Mouse (Mus musculus) MEL (cell line): Measurements from ENCODE around the gene Zmynd11. TPM values are rescaled to one million over a fixed set of nuclear protein-coding genes. Genes with fewer than 3 reads are reported as not detected.

ENCODE experiments used
- DNase-seq: peaks from one replicate; pipeline ENCODE4 v3.0.0; 2011; ENCODE audit warnings: low read depth, low spot score
- H3K27ac ChIP-seq: 2 replicates; pipeline ENCODE4 v1.5.1; 2012; ENCODE audit warnings: low read depth, mild to moderate bottlenecking, control low read depth, low read length, moderate library complexity; ENCODE audit not compliant: control insufficient read depth
- H3K27me3 ChIP-seq, 2 experiments: fragments of 150-350 bp in 1 of 2; sonication (generic) in 1 of 2; 2 replicates each; pipeline ENCODE4 v1.6.1; 2012; ENCODE audit warnings: low read length in 2 of 2, mild to moderate bottlenecking in 2 of 2, improper control_type of control experiment in 1 of 2, moderate library complexity in 1 of 2; ENCODE audit not compliant: insufficient read depth in 2 of 2, control insufficient read depth in 1 of 2
- H3K36me3 ChIP-seq, 2 experiments: 2 replicates each; pipeline ENCODE4 v1.6.1; 2012 to 2014; ENCODE audit warnings: low read length in 2 of 2, improper control_type of control experiment in 1 of 2, inconsistent platforms in 1 of 2, mild to moderate bottlenecking in 1 of 2; ENCODE audit not compliant: insufficient read depth in 2 of 2, control insufficient read depth in 1 of 2
- H3K4me1 ChIP-seq, 2 experiments: fragments of 150-350 bp in 1 of 2; sonication (generic) in 1 of 2; 2 replicates each; pipeline ENCODE4 v1.6.1; 2012; ENCODE audit warnings: low read length in 2 of 2, improper control_type of control experiment in 1 of 2, mild to moderate bottlenecking in 1 of 2; ENCODE audit not compliant: insufficient read depth in 2 of 2, control insufficient read depth in 1 of 2
- H3K4me3 ChIP-seq, 2 experiments: fragments of 150-350 bp in 1 of 2; sonication (generic) in 1 of 2; 2 replicates each; pipeline ENCODE4 v1.5.1; 2012; ENCODE audit warnings: low read depth in 2 of 2, low read length in 2 of 2, mild to moderate bottlenecking in 2 of 2, moderate library complexity in 2 of 2, control low read depth in 1 of 2, improper control_type of control experiment in 1 of 2; ENCODE audit not compliant: control insufficient read depth in 1 of 2, insufficient read depth in 1 of 2
- H3K79me2 ChIP-seq: 2 replicates; pipeline ENCODE4 v1.6.1; 2012; ENCODE audit warnings: mild to moderate bottlenecking, low read length, moderate library complexity; ENCODE audit not compliant: control insufficient read depth, poor library complexity, insufficient read depth
- H3K9ac ChIP-seq: 2 replicates; pipeline ENCODE4 v1.6.1; 2012; ENCODE audit warnings: low read depth, mild to moderate bottlenecking, control low read depth, low read length, moderate library complexity; ENCODE audit not compliant: control insufficient read depth, poor library complexity, severe bottlenecking
- H3K9me3 ChIP-seq: fragments of 150-350 bp; sonication (generic); replicated peaks from 2 replicates; pipeline ENCODE4 v1.6.1; 2012; ENCODE audit warnings: mild to moderate bottlenecking, low read length, improper control_type of control experiment, moderate library complexity; ENCODE audit not compliant: insufficient read depth
- CTCF ChIP-seq, 3 experiments: IDR thresholded peaks in 2 of 3; conservative IDR thresholded peaks in 1 of 3; 2 replicates each; pipeline ENCODE4 v1.5.1; 2011 to 2012; ENCODE audit warnings: low read length in 3 of 3, low read depth in 2 of 3, mild to moderate bottlenecking in 2 of 3, improper control_type of control experiment in 1 of 3, inconsistent platforms in 1 of 3, mixed read lengths in 1 of 3, moderate library complexity in 1 of 3; ENCODE audit not compliant: control insufficient read depth in 1 of 3, insufficient read depth in 1 of 3, poor library complexity in 1 of 3, severe bottlenecking in 1 of 3
- E2F4 ChIP-seq: IDR thresholded peaks from 2 replicates; pipeline ENCODE4 v1.6.1; 2011; ENCODE audit warnings: low read depth, low read length, improper control_type of control experiment, borderline replicate concordance
- ELF1 ChIP-seq: IDR thresholded peaks from 2 replicates; pipeline ENCODE4 v1.6.1; 2014; ENCODE audit warnings: low read depth, mild to moderate bottlenecking, inconsistent platforms, low read length, improper control_type of control experiment, moderate library complexity
- GATA1 ChIP-seq: IDR thresholded peaks from 2 replicates; pipeline ENCODE4 v1.6.1; 2011; ENCODE audit warnings: low read depth, low read length, improper control_type of control experiment
- HCFC1 ChIP-seq: IDR thresholded peaks from 2 replicates; pipeline ENCODE4 v1.6.1; 2012; ENCODE audit warnings: low read depth, mild to moderate bottlenecking, inconsistent platforms, low read length, improper control_type of control experiment, moderate library complexity
- MAFK ChIP-seq: IDR thresholded peaks from 2 replicates; pipeline ENCODE4 v1.6.1; 2011; ENCODE audit warnings: low read depth, mild to moderate bottlenecking, low read length, improper control_type of control experiment, borderline replicate concordance
- MAX ChIP-seq: IDR thresholded peaks from 2 replicates; pipeline ENCODE4 v1.6.1; 2011; ENCODE audit warnings: low read length, improper control_type of control experiment
- MYC ChIP-seq: IDR thresholded peaks from 2 replicates; pipeline ENCODE4 v1.6.1; 2011; ENCODE audit warnings: low read depth, mild to moderate bottlenecking, low read length, improper control_type of control experiment, moderate library complexity
- NRF1 ChIP-seq: IDR thresholded peaks from 2 replicates; pipeline ENCODE4 v1.6.1; 2014; ENCODE audit warnings: low read depth, mild to moderate bottlenecking, inconsistent platforms, low read length, improper control_type of control experiment, moderate library complexity; ENCODE audit not compliant: poor library complexity, insufficient read depth, severe bottlenecking
- POLR2AphosphoS5 ChIP-seq: IDR thresholded peaks from 2 replicates; pipeline ENCODE4 v1.6.1; 2012; ENCODE audit warnings: low read depth, borderline replicate concordance, mild to moderate bottlenecking, inconsistent platforms, low read length, moderate library complexity, mixed read lengths
- RAD21 ChIP-seq: IDR thresholded peaks from 2 replicates; pipeline ENCODE4 v1.6.1; 2011; ENCODE audit warnings: mild to moderate bottlenecking, low read depth, low read length, improper control_type of control experiment
- SIN3A ChIP-seq: IDR thresholded peaks from 2 replicates; pipeline ENCODE4 v1.6.1; 2012; ENCODE audit warnings: low read length, improper control_type of control experiment, inconsistent platforms
- TAL1 ChIP-seq: IDR thresholded peaks from 2 replicates; pipeline ENCODE4 v1.6.1; 2012; ENCODE audit warnings: mild to moderate bottlenecking, inconsistent platforms, low read length, moderate library complexity, mixed read lengths
- USF1 ChIP-seq: IDR thresholded peaks from 2 replicates; pipeline ENCODE4 v1.6.1; 2014; ENCODE audit warnings: low read depth, mild to moderate bottlenecking, inconsistent platforms, low read length, improper control_type of control experiment, moderate library complexity
- ZKSCAN1 ChIP-seq: IDR thresholded peaks from 2 replicates; pipeline ENCODE4 v1.6.1; 2012; ENCODE audit warnings: low read depth, mild to moderate bottlenecking, inconsistent platforms, low read length, improper control_type of control experiment, moderate library complexity
- ZMIZ1 ChIP-seq: IDR thresholded peaks from 2 replicates; pipeline ENCODE4 v1.6.1; 2012; ENCODE audit warnings: low read depth, mild to moderate bottlenecking, inconsistent platforms, low read length, improper control_type of control experiment, moderate library complexity
- ZNF384 ChIP-seq: IDR thresholded peaks from 2 replicates; pipeline ENCODE4 v1.6.1; 2012; ENCODE audit warnings: low read depth, mild to moderate bottlenecking, inconsistent platforms, low read length, improper control_type of control experiment
- polyA plus RNA-seq, 2 experiments: library from polyadenylated mRNA; stranded (reverse) in 1 of 2; unstranded in 1 of 2; fragments of >175 nt in 1 of 2; fragments of >200 nt in 1 of 2; gene quantifications; 2 replicates each; pipeline versions ENCODE4 v1.2.1 to v1.2.4; 2012; ENCODE audit warnings: low replicate concordance in 2 of 2, low read depth in 1 of 2; ENCODE audit not compliant: insufficient read length in 2 of 2, insufficient read depth in 1 of 2, missing spikeins in 1 of 2
- total RNA-seq: library from RNA; depleted of rRNA; stranded (reverse); fragments of 300-350 nt; gene quantifications from 2 replicates; pipeline ENCODE4 v1.2.3, GENCODE M21; 2012

The Zmynd11 gene
- total and polyA plus RNA-seq, 3 experiments: 21.8 to 310 (median 33.0) TPM

DNA sequence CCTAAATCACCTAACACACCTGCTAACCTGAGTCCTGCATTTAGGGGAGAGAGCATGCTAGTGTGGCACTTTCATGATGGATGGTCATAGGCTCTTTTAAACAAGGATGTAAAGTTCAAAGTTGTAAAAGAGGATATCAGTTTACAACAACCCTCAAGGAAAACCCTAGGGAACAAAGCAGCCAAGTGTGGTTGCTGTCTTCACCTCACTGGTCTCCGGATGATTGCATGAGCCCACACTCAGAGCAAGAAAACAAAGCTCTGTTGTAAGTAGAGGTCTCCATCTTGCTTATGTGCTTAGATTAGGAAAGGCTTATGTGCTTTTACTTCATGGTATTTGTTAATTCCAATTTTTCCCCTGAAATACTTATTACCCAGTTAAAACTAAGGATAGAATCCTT, 104.4 kb downstream of the Zmynd11 start:
- no peaks in the 10 kb centered on the region for H3K79me2 ChIP-seq
- H3K4me1 ChIP-seq: peaks cover 0 to 7% of the 10 kb centered on the region in 2 experiments; a peak in 2 of 4 replicates
- H3K27me3 ChIP-seq: no peaks in the 10 kb centered on the region
- peaks cover 0 to 9% of the 10 kb centered on the region in 2 experiments; a peak in 2 of 4 replicates for H3K36me3 ChIP-seq
- H3K4me3 ChIP-seq: no peak overlapping the region
- no peak overlapping the region for H3K9ac ChIP-seq
- no peak overlapping the region for H3K27ac ChIP-seq
- TF ChIP-seq MYC (no peak), RAD21 (no peak), ZKSCAN1 (no peak), ZNF384 (no peak), CTCF (IDR thresholded peaks at IDR 0.05 in 2 of 3, conservative IDR thresholded peaks at IDR 0.05 in 1 of 3; ENCODE audit: control insufficient read depth in 1 of 3, insufficient read depth in 1 of 3, low read depth in 2 of 3, low read length in 3 of 3, poor library complexity in 1 of 3, severe bottlenecking in 1 of 3) (no peak), TAL1 (no peak), ZMIZ1 (no peak)
- DNase-seq: no peak
- H3K9me3 ChIP-seq: no peaks in the 10 kb centered on the region

GRCm38 (mm10) chr13:9656613-9657012, 108.5 kb downstream of the Zmynd11 start:
- TF ChIP-seq E2F4 (no peak), USF1 (no peak)
- Histone ChIP-seq H3K27me3 (no peaks in the 10 kb centered on the region), H3K4me1 (peaks cover 0 to 7% of the 10 kb centered on the region in 2 experiments; a peak in 2 of 4 replicates), H3K4me3 (no peak overlapping the region), H3K9ac (no peak overlapping the region), H3K9me3 (no peaks in the 10 kb centered on the region), H3K79me2 (no peaks in the 10 kb centered on the region), H3K27ac (no peak overlapping the region), H3K36me3 (peaks cover 0 to 9% of the 10 kb centered on the region in 2 experiments; a peak in 2 of 4 replicates)
- no peak for DNase-seq

DNA sequence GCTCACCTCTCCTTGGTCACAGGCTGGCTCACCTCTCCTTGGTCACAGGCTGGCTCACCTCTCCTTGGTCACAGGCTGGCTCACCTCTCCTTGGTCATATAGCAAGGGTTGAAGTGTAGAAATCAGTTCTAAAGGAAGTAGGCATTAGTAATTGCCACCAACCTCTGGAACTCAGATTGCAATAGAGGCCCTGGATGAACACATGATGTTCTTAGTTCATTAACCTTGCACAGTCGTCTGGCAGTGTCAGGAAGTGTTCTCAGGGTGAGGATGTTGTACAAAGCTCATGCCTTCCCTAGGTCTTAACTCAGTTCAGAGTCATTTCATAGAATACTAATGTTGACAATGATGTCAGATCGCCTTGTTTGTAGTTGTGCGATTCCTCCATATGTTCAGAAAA, 112.1 kb downstream of the Zmynd11 start:
- Histone ChIP-seq H3K27me3 (no peaks in the 10 kb centered on the region), H3K4me3 (no peak overlapping the region), H3K79me2 (no peaks in the 10 kb centered on the region), H3K4me1 (no peaks in the 10 kb centered on the region), H3K9ac (no peak overlapping the region), H3K27ac (no peak overlapping the region), H3K9me3 (no peaks in the 10 kb centered on the region), H3K36me3 (no peaks in the 10 kb centered on the region)
- DNase-seq: no peak
- TF ChIP-seq MAX (no peak), HCFC1 (no peak), NRF1 (no peak), SIN3A (no peak), ELF1 (no peak), POLR2AphosphoS5 (no peak), MAFK (no peak), GATA1 (no peak)
